In genomic region chr2:164436961-164437360, GRCm38 (mm10) we compare ENCODE assay signal across 8 mouse cellular contexts. TPM values are rescaled to one million over a fixed set of nuclear protein-coding genes. Genes with fewer than 3 reads are reported as not detected.
DNase-seq lines count a peak whose midpoint lies in the region; ATAC-seq and TF ChIP-seq lines count a peak whose summit lies in the region.

No protein-coding gene starts in this region.

- H3K9me3 ChIP-seq in embryonic facial prominence, embryonic 10.5 days: no peaks in the 10 kb centered on the region
- no peaks in the 10 kb centered on the region for H3K9me3 ChIP-seq in lung, embryonic 15.5 days

- H3K36me3 ChIP-seq in embryonic facial prominence, embryonic 10.5 days (replicated peaks): no peaks in the 10 kb centered on the region
- H3K36me3 ChIP-seq in kidney, adult 2 months (ENCODE audit: control insufficient read depth, insufficient read depth, low read length): no peaks in the 10 kb centered on the region; the same call in 1 of the 2 replicates
- H3K36me3 ChIP-seq in lung, embryonic 15.5 days: no peaks in the 10 kb centered on the region

- TF ChIP-seq POLR2A in kidney, adult 2 months (IDR thresholded peaks at IDR 0.05; ENCODE audit: low read depth, low read length): no peak

- H3K4me1 ChIP-seq in embryonic facial prominence, embryonic 10.5 days: peaks cover 85% of the 10 kb centered on the region
- peaks cover 52% of the 10 kb centered on the region for H3K4me1 ChIP-seq in kidney, adult 2 months (ENCODE audit: control insufficient read depth, insufficient read depth, low read length)
- H3K4me1 ChIP-seq in lung, embryonic 15.5 days: peaks cover 94% of the 10 kb centered on the region

- DNase-seq in heart, adult 18-20 months: peak; percentile 51 to 61
- no peak for DNase-seq in heart, postnatal 36 days
- no peak for DNase-seq in embryonic facial prominence, embryonic 10.5 days (ENCODE audit: low spot score)
- peak; percentile 90 for DNase-seq in kidney, adult 2 months
- no peak for DNase-seq in yolk sac, embryonic 10.5 days (ENCODE audit: low spot score)
- no peak for DNase-seq in thymus, adult 18-20 months
- no peak for DNase-seq in spleen, postnatal 36 days (ENCODE audit: low spot score in 2 of 2)

- intact Hi-C loops in heart, postnatal 36 days (cut with DNase I): no loop called here

- 32% methylated on average over 3 of the region's 3 CpGs for WGBS in embryonic facial prominence, embryonic 10.5 days
- 30% methylated on average over 3 of the region's 3 CpGs for WGBS in kidney, adult 2 months
- WGBS in lung, embryonic 15.5 days: 45% methylated on average over 3 of the region's 3 CpGs

- peaks cover 34% of the 10 kb centered on the region for H3K27me3 ChIP-seq in embryonic facial prominence, embryonic 10.5 days (replicated peaks; ENCODE audit: low read depth, poor library complexity, severe bottlenecking)
- H3K27me3 ChIP-seq in kidney, adult 2 months (replicated peaks; ENCODE audit: control insufficient read depth, insufficient read depth, low read length): no peaks in the 10 kb centered on the region
- H3K27me3 ChIP-seq in lung, embryonic 15.5 days: no peaks in the 10 kb centered on the region

- H3K9ac ChIP-seq in lung, embryonic 15.5 days: no peak overlapping the region

- H3K4me3 ChIP-seq in embryonic facial prominence, embryonic 10.5 days: peak overlapping the region; percentile 29; the same call in 1 of the 2 replicates
- H3K4me3 ChIP-seq in kidney, adult 2 months (ENCODE audit: insufficient read depth, low read depth, low read length): peak overlapping the region; percentile 24; the same call in 1 of the 2 replicates
- H3K4me3 ChIP-seq in lung, embryonic 15.5 days: no peak overlapping the region

- no peak for TF ChIP-seq CTCF in kidney, adult 2 months (conservative IDR thresholded peaks at IDR 0.05; ENCODE audit: insufficient read depth, insufficient read length, low read depth, low read length)

- H3K4me2 ChIP-seq in lung, embryonic 15.5 days: peak overlapping the region; percentile 17; the same call in 1 of the 2 replicates

- no peak for ATAC-seq in lung, embryonic 15.5 days (ENCODE audit: borderline replicate concordance, extremely low read depth, low FRiP score, low TSS enrichment)

- peak overlapping the region; percentile 73 for H3K27ac ChIP-seq in embryonic facial prominence, embryonic 10.5 days (replicated peaks)
- H3K27ac ChIP-seq in kidney, adult 2 months (ENCODE audit: insufficient read depth, low read depth, low read length): peak overlapping the region; percentile 98
- H3K27ac ChIP-seq in lung, embryonic 15.5 days: peak overlapping the region; percentile 35; the same call in 1 of the 2 replicates

RNA-seq across cellular contexts. Expression of gene Sdc4, which starts 6.7 kb away (rescaled TPM):
- total RNA-seq in heart, adult 18-20 months (2021): 10 to 100 TPM; 18.7 to 34.2 TPM
- total RNA-seq in heart, postnatal 36 days (2021): 10 to 100 TPM; 20.6 to 20.7 TPM
- 25.5 and 26.0 TPM in 2 replicates for polyA plus RNA-seq in embryonic facial prominence, embryonic 10.5 days (2016; fragmentation: Nextera tagmentation; extraction: Ambion mirVana)
- 194 and 212 TPM in 2 replicates for polyA plus RNA-seq in kidney, adult 2 months (2012; rRNA removed)
- polyA plus RNA-seq in lung, embryonic 15.5 days (2015; fragmentation: Nextera tagmentation; extraction: Ambion mirVana): 161 and 178 TPM in 2 replicates

RNA-seq across cellular contexts. Expression of gene Sys1, which starts 19.8 kb away (rescaled TPM):
- total RNA-seq in heart, adult 18-20 months (2021): 10 to 100 TPM; 23.0 to 23.1 TPM
- 10 to 100 TPM; 23.0 to 24.6 TPM for total RNA-seq in heart, postnatal 36 days (2021)
- 52.5 and 53.1 TPM in 2 replicates for polyA plus RNA-seq in embryonic facial prominence, embryonic 10.5 days (2016; fragmentation: Nextera tagmentation; extraction: Ambion mirVana)
- 94.5 and 122 TPM in 2 replicates for polyA plus RNA-seq in kidney, adult 2 months (2012; rRNA removed)
- polyA plus RNA-seq in lung, embryonic 15.5 days (2015; fragmentation: Nextera tagmentation; extraction: Ambion mirVana): 65.8 and 69.0 TPM in 2 replicates

RNA-seq across cellular contexts. Expression of gene Gm20458, which starts 23.8 kb away (rescaled TPM):
- total RNA-seq in heart, adult 18-20 months (2021): 10 to 100 TPM in 1 of 2 experiments, 1 to 10 TPM in 1; 3.7 to 11.1 TPM
- total RNA-seq in heart, postnatal 36 days (2021): 1 to 10 TPM; 7.6 to 7.7 TPM
- polyA plus RNA-seq in embryonic facial prominence, embryonic 10.5 days (2016; fragmentation: Nextera tagmentation; extraction: Ambion mirVana): 3.1 and 3.2 TPM in 2 replicates
- 22.1 and 23.4 TPM in 2 replicates for polyA plus RNA-seq in kidney, adult 2 months (2012; rRNA removed)
- 17.1 and 17.6 TPM in 2 replicates for polyA plus RNA-seq in lung, embryonic 15.5 days (2015; fragmentation: Nextera tagmentation; extraction: Ambion mirVana)

RNA-seq across cellular contexts. Expression of gene Matn4, which starts 32.0 kb away (rescaled TPM):
- total RNA-seq in heart, adult 18-20 months (2021): under 1 TPM; 0.36 to 0.45 TPM
- under 1 TPM; 0.51 to 0.75 TPM for total RNA-seq in heart, postnatal 36 days (2021)
- 0.23 and 0.85 TPM in 2 replicates for polyA plus RNA-seq in embryonic facial prominence, embryonic 10.5 days (2016; fragmentation: Nextera tagmentation; extraction: Ambion mirVana)
- 1.4 and 2.6 TPM in 2 replicates for polyA plus RNA-seq in kidney, adult 2 months (2012; rRNA removed)
- 41.3 and 42.7 TPM in 2 replicates for polyA plus RNA-seq in lung, embryonic 15.5 days (2015; fragmentation: Nextera tagmentation; extraction: Ambion mirVana)

RNA-seq across cellular contexts. Expression of gene Rbpjl, which starts 34.0 kb away (rescaled TPM):
- not detected for total RNA-seq in heart, adult 18-20 months (2021)
- total RNA-seq in heart, postnatal 36 days (2021): not detected
- polyA plus RNA-seq in embryonic facial prominence, embryonic 10.5 days (2016; fragmentation: Nextera tagmentation; extraction: Ambion mirVana): not detected in 2 replicates
- 0.04 TPM in 1 of 2 replicates, not detected in the other for polyA plus RNA-seq in kidney, adult 2 months (2012; rRNA removed)
- polyA plus RNA-seq in lung, embryonic 15.5 days (2015; fragmentation: Nextera tagmentation; extraction: Ambion mirVana): 9.4 and 10.7 TPM in 2 replicates

Comparison
In these comparisons a context has a peak if more than half of its experiments do, and no peak if none do; other contexts are left out.
1. DNase-seq: peak in heart, adult 18-20 months (2 of 2) and kidney, adult 2 months (single experiment); none in heart, postnatal 36 days (0 of 2), embryonic facial prominence, embryonic 10.5 days (single experiment), yolk sac, embryonic 10.5 days (single experiment), thymus, adult 18-20 months (0 of 2) and spleen, postnatal 36 days (0 of 2).
2. H3K27ac ChIP-seq: peak in every context shown above with its lines; median percentile 98 in kidney, adult 2 months; 73 in embryonic facial prominence, embryonic 10.5 days; 35 in lung, embryonic 15.5 days.